Mouse (Mus musculus): ENCODE results near the gene Nrd1. TPM values are rescaled to one million over a fixed set of nuclear protein-coding genes. Genes with fewer than 3 reads are reported as not detected.

The Nrd1 gene
- polyA plus RNA-seq, 1 experiment from 2014 or later = 58.6 TPM

DNA sequence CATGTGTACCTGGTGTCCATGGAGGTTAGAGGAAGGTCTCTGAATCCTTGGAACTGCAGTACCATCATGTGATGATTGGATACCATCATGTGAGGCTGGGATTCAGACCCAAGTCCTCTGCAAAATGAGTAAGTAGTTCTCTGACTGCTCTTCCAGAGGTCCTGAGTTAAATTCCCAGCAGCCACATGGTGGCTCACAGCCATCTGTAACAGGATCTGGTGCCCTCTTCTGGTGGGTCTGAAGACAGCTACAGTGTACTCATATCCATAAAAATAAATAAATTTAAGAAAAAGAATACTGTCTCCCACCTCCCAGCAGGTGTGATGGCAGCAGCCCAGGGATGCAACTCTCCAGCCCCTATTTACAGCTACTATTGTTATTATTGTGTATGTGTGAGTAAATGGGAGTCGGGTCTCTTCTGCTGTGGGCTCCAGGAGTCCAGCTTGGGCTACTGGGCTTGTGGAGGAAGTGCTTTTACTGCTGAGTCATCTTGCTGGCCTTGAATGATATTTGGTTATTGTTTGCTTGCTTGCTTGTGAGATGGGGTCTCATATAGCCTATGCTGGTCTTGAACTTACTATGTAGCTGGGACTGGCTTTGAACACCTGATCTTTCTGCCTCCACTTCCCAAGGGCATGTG lies 13.5 kb upstream of the Nrd1 start:
- no peak for ATAC-seq (ENCODE audit: low FRiP score)
- 94% methylated on average over 1 of the region's 1 CpGs for WGBS
- no peak for DNase-seq (ENCODE audit: low spot score)
- no peak overlapping the region for H3K27ac ChIP-seq
- no peaks in the 10 kb centered on the region for H3K4me1 ChIP-seq (replicated peaks; ENCODE audit: control insufficient read depth, insufficient read depth, low read length)
- no peak overlapping the region for H3K4me3 ChIP-seq (replicated peaks; ENCODE audit: low read length)
- no peaks in the 10 kb centered on the region for H3K27me3 ChIP-seq (ENCODE audit: control insufficient read depth, insufficient read depth, low read length)
- no peak overlapping the region for H3K4me2 ChIP-seq (replicated peaks)
- H3K36me3 ChIP-seq (replicated peaks; ENCODE audit: control insufficient read depth, insufficient read depth) = no peaks in the 10 kb centered on the region
- no peak overlapping the region for H3K9ac ChIP-seq
- H3K9me3 ChIP-seq (ENCODE audit: control insufficient read depth, low read length) = no peaks in the 10 kb centered on the region

GRCm38 (mm10) chr4:108987473-108987842 lies 13.0 kb upstream of the Nrd1 start:
- DNase-seq (ENCODE audit: low spot score) (no peak), ATAC-seq (ENCODE audit: low FRiP score) (no peak)
- H3K9ac ChIP-seq = no peak overlapping the region
- no peak overlapping the region for H3K27ac ChIP-seq
- WGBS = 80% methylated on average over 4 of the region's 4 CpGs
- H3K9me3 ChIP-seq (ENCODE audit: control insufficient read depth, low read length) = no peaks in the 10 kb centered on the region
- H3K4me3 ChIP-seq (replicated peaks; ENCODE audit: low read length) = no peak overlapping the region
- H3K4me1 ChIP-seq (replicated peaks; ENCODE audit: control insufficient read depth, insufficient read depth, low read length) = no peaks in the 10 kb centered on the region
- no peaks in the 10 kb centered on the region for H3K36me3 ChIP-seq (replicated peaks; ENCODE audit: control insufficient read depth, insufficient read depth)
- H3K27me3 ChIP-seq (ENCODE audit: control insufficient read depth, insufficient read depth, low read length) = no peaks in the 10 kb centered on the region
- H3K4me2 ChIP-seq (replicated peaks) = no peak overlapping the region

DNA sequence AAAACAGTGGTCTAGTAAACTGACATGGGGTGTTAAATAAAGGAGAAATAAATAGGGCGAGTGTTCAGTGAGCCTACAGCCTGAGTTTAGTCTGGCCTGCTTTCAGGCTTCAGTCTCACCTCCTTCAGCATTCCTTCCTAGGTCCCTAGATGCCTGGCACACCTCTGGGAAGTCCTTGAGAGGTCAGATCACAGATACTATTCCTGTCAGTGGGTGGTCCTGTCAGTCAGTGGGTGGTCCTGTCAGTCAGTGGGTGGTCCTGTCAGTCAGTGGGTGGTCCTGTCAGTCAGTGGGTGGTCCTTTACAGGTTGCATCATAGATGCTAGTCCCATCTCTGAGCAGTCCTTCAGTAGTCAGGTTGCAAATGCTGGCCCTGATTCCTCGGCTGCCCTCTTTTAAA lies 11.0 kb upstream of the Nrd1 start:
- H3K27ac ChIP-seq = no peak overlapping the region
- no peak overlapping the region for H3K4me2 ChIP-seq (replicated peaks)
- WGBS = 65% methylated on average over 2 of the region's 2 CpGs
- H3K4me3 ChIP-seq (replicated peaks; ENCODE audit: low read length) = no peak overlapping the region
- no peaks in the 10 kb centered on the region for H3K27me3 ChIP-seq (ENCODE audit: control insufficient read depth, insufficient read depth, low read length)
- H3K9me3 ChIP-seq (ENCODE audit: control insufficient read depth, low read length) = no peaks in the 10 kb centered on the region
- H3K4me1 ChIP-seq (replicated peaks; ENCODE audit: control insufficient read depth, insufficient read depth, low read length) = no peaks in the 10 kb centered on the region
- no peak for ATAC-seq (ENCODE audit: low FRiP score)
- H3K9ac ChIP-seq = no peak overlapping the region
- DNase-seq (ENCODE audit: low spot score) = no peak
- no peaks in the 10 kb centered on the region for H3K36me3 ChIP-seq (replicated peaks; ENCODE audit: control insufficient read depth, insufficient read depth)

- H3K9ac ChIP-seq = no peak overlapping the region
Observed at GRCm38 (mm10) chr4:108990032-108990431, 10.4 kb upstream of the Nrd1 start.

GRCm38 (mm10) chr4:108990571-108990970 lies 9.9 kb upstream of the Nrd1 start:
- H3K27me3 ChIP-seq (ENCODE audit: control insufficient read depth, insufficient read depth, low read length) = no peaks in the 10 kb centered on the region
- no peak overlapping the region for H3K9ac ChIP-seq
- no peak overlapping the region for H3K27ac ChIP-seq
- H3K36me3 ChIP-seq (replicated peaks; ENCODE audit: control insufficient read depth, insufficient read depth) = no peaks in the 10 kb centered on the region
- no peaks in the 10 kb centered on the region for H3K9me3 ChIP-seq (ENCODE audit: control insufficient read depth, low read length)
- no peak overlapping the region for H3K4me3 ChIP-seq (replicated peaks; ENCODE audit: low read length)
- H3K4me1 ChIP-seq (replicated peaks; ENCODE audit: control insufficient read depth, insufficient read depth, low read length) = no peaks in the 10 kb centered on the region
- 91% methylated on average over 6 of the region's 6 CpGs for WGBS
- no peak for DNase-seq (ENCODE audit: low spot score)
- ATAC-seq (ENCODE audit: low FRiP score) = no peak
- no peak overlapping the region for H3K4me2 ChIP-seq (replicated peaks)

More at GRCm38 (mm10) chr4:108990032-108990431, 10.4 kb upstream of the Nrd1 start:
- Histone ChIP-seq H3K4me2 (replicated peaks) (no peak overlapping the region), H3K27me3 (ENCODE audit: control insufficient read depth, insufficient read depth, low read length) (no peaks in the 10 kb centered on the region), H3K27ac (no peak overlapping the region), H3K4me1 (replicated peaks; ENCODE audit: control insufficient read depth, insufficient read depth, low read length) (no peaks in the 10 kb centered on the region), H3K4me3 (replicated peaks; ENCODE audit: low read length) (no peak overlapping the region), H3K36me3 (replicated peaks; ENCODE audit: control insufficient read depth, insufficient read depth) (no peaks in the 10 kb centered on the region), H3K9me3 (ENCODE audit: control insufficient read depth, low read length) (no peaks in the 10 kb centered on the region)
- ATAC-seq (ENCODE audit: low FRiP score) (no peak), DNase-seq (ENCODE audit: low spot score) (no peak)

DNA sequence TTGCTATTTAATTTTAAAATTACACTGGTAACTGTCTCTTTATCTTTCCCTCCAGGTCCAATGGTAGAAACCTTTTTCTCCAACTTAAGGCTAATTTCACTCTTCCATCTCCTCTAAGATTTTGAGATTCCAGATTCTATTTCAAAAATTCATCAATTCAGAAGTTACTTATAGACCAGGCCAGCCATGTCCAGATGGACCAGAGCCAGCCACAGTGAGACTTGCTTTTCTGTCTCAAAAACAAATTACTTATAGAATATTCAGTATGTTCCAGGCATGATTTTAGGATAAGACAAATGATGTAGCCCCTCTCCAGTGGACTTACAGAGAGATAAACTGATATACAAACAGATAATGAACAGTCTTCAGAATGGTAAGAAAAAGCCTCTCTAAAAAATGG lies 8.6 kb upstream of the Nrd1 start:
- Histone ChIP-seq H3K27ac (no peak overlapping the region), H3K4me3 (replicated peaks; ENCODE audit: low read length) (no peak overlapping the region), H3K36me3 (replicated peaks; ENCODE audit: control insufficient read depth, insufficient read depth) (no peaks in the 10 kb centered on the region), H3K27me3 (ENCODE audit: control insufficient read depth, insufficient read depth, low read length) (no peaks in the 10 kb centered on the region), H3K9ac (no peak overlapping the region), H3K4me2 (replicated peaks) (no peak overlapping the region), H3K4me1 (replicated peaks; ENCODE audit: control insufficient read depth, insufficient read depth, low read length) (no peaks in the 10 kb centered on the region), H3K9me3 (ENCODE audit: control insufficient read depth, low read length) (no peaks in the 10 kb centered on the region)
- ATAC-seq (ENCODE audit: low FRiP score) = no peak
- no peak for DNase-seq (ENCODE audit: low spot score)

DNA sequence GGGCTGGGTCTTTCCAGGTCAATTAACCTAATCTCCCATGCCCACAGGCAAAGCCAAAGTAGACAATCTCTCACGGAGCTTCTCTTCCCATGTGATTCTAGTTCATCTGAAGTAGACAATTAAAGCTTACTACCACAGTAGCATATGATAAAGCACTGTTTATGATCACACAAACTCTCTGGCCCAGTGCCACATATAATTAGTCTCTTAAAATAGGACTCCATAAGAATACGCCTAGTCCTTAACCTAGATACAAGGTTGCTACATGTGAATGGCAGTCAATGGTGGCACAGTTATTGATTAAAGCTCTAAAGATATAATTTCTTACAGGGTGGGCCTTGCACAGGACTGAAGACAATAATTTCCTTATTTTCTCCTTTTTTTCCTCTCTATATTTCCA lies 7.5 kb upstream of the Nrd1 start:
- no peaks in the 10 kb centered on the region for H3K4me1 ChIP-seq (replicated peaks; ENCODE audit: control insufficient read depth, insufficient read depth, low read length)
- no peaks in the 10 kb centered on the region for H3K27me3 ChIP-seq (ENCODE audit: control insufficient read depth, insufficient read depth, low read length)
- H3K27ac ChIP-seq = no peak overlapping the region
- no peak overlapping the region for H3K4me2 ChIP-seq (replicated peaks)
- no peak for ATAC-seq (ENCODE audit: low FRiP score)
- no peaks in the 10 kb centered on the region for H3K36me3 ChIP-seq (replicated peaks; ENCODE audit: control insufficient read depth, insufficient read depth)
- DNase-seq (ENCODE audit: low spot score) = no peak
- no peak overlapping the region for H3K4me3 ChIP-seq (replicated peaks; ENCODE audit: low read length)
- H3K9ac ChIP-seq = no peak overlapping the region
- no peaks in the 10 kb centered on the region for H3K9me3 ChIP-seq (ENCODE audit: control insufficient read depth, low read length)
- WGBS = 53% methylated on average over 2 of the region's 2 CpGs

DNA sequence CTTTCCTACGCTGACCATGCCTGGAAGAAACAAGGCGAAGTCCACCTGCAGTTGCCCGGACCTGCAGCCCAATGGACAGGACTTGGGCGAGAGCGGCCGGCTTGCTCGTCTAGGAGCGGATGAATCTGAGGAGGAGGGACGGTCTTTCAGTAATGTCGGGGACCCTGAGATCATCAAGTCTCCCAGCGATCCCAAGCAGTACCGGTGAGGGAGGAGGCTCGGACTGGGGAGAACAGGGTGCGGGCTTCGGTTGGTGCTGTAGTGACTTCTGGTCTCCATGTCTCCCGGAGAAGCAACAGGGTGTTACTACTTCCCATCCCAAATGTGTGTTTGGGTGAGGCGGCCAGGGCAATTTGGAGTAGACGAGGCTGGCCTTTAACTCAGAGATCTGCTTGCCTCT lies 506 bp downstream of the Nrd1 start:
- Histone ChIP-seq H3K27ac (peak overlapping the region; percentile 81), H3K4me1 (replicated peaks; ENCODE audit: control insufficient read depth, insufficient read depth, low read length) (peaks cover 28% of the 10 kb centered on the region), H3K4me2 (replicated peaks) (peak overlapping the region; percentile 86), H3K27me3 (ENCODE audit: control insufficient read depth, insufficient read depth, low read length) (no peaks in the 10 kb centered on the region), H3K4me3 (replicated peaks; ENCODE audit: low read length) (peak overlapping the region; percentile 66), H3K9me3 (ENCODE audit: control insufficient read depth, low read length) (no peaks in the 10 kb centered on the region), H3K36me3 (replicated peaks; ENCODE audit: control insufficient read depth, insufficient read depth) (no peaks in the 10 kb centered on the region; the same call in 1 of the 2 replicates), H3K9ac (peak overlapping the region; percentile 61)
- ATAC-seq (ENCODE audit: low FRiP score) = no peak; the same call in 1 of the 2 replicates
- under 1% methylated on average over 18 of the region's 18 CpGs for WGBS
- no peak for DNase-seq (ENCODE audit: low spot score)

DNA sequence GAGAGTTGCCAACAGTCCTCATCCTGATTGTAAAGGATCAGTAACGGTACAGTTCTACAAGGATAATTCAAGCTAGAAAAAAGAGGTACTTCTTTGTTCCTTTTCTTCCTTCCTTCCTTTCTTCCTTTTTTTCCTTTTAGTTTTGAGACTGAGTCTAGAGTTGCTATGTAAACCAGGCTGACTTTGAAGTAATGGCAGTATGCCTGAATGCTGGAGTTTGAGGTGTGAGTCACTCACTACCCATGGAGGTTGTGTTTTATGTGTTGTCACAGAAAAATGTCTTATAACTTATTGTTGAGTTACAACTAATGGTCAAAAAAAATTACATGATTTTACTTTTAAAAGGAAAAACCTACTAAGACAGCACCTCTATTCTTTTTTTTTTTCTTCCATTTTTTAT lies 7.6 kb downstream of the Nrd1 start:
- Histone ChIP-seq H3K4me1 (replicated peaks; ENCODE audit: control insufficient read depth, insufficient read depth, low read length) (peaks cover 4% of the 10 kb centered on the region; the same call in 1 of the 2 replicates), H3K9ac (no peak overlapping the region), H3K4me2 (replicated peaks) (no peak overlapping the region), H3K27me3 (ENCODE audit: control insufficient read depth, insufficient read depth, low read length) (no peaks in the 10 kb centered on the region), H3K36me3 (replicated peaks; ENCODE audit: control insufficient read depth, insufficient read depth) (peaks cover 4% of the 10 kb centered on the region; the same call in 1 of the 2 replicates), H3K4me3 (replicated peaks; ENCODE audit: low read length) (no peak overlapping the region), H3K27ac (no peak overlapping the region), H3K9me3 (ENCODE audit: control insufficient read depth, low read length) (no peaks in the 10 kb centered on the region)
- WGBS = 89% methylated on average over 1 of the region's 1 CpGs
- ATAC-seq (ENCODE audit: low FRiP score) (no peak), DNase-seq (ENCODE audit: low spot score) (no peak)

DNA sequence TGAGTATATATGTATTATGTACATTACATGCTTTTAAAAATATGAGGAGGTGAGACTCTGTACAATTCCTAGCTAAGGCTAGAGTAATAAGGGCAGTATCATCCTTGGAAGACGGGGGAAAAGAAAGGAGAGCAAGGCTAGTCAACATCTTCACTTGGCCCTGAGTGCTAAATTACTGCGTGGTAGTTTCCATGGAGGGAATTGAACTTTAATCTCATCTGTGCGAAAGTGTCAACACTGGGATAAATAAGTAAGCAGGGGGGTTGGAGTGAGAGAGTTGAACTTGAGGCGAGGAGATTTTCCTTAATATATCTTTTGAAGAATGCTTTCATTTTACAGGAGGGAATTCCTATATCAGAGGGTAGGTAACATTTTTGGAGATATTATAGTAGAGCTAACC lies 13.6 kb downstream of the Nrd1 start:
- Histone ChIP-seq H3K27me3 (ENCODE audit: control insufficient read depth, insufficient read depth, low read length) (no peaks in the 10 kb centered on the region), H3K4me3 (replicated peaks; ENCODE audit: low read length) (no peak overlapping the region), H3K36me3 (replicated peaks; ENCODE audit: control insufficient read depth, insufficient read depth) (peaks cover 36% of the 10 kb centered on the region), H3K4me2 (replicated peaks) (no peak overlapping the region), H3K4me1 (replicated peaks; ENCODE audit: control insufficient read depth, insufficient read depth, low read length) (no peaks in the 10 kb centered on the region), H3K9me3 (ENCODE audit: control insufficient read depth, low read length) (no peaks in the 10 kb centered on the region), H3K27ac (no peak overlapping the region), H3K9ac (no peak overlapping the region)
- DNase-seq (ENCODE audit: low spot score) (no peak), ATAC-seq (ENCODE audit: low FRiP score) (no peak)
- 95% methylated on average over 4 of the region's 4 CpGs for WGBS

Data from hindbrain, embryonic 14.5 days (tissue).